Mouse (Mus musculus): ENCODE data around the gene Atp2a3. TPM values are rescaled to one million over a fixed set of nuclear protein-coding genes. Genes with fewer than 3 reads are reported as not detected.
A peak's percentile ranks its signal among the peaks of the same experiment; 100 is the strongest.

Atp2a3 gene
- polyA plus RNA-seq (2015; fragmentation: Nextera tagmentation; extraction: Ambion mirVana): 1.6 and 2.5 TPM in 2 replicates

- Histone ChIP-seq H3K4me1 (replicated peaks) (peaks cover 9% of the 10 kb centered on the region), H3K36me3 (no peaks in the 10 kb centered on the region), H3K9me3 (no peaks in the 10 kb centered on the region), H3K27ac (replicated peaks) (no peak within 1 kb of the TSS), H3K9ac (no peak within 1 kb of the TSS), H3K27me3 (peaks cover 40% of the 10 kb centered on the region), H3K4me2 (peak within 1 kb of the TSS; percentile 45), H3K4me3 (peak within 1 kb of the TSS; percentile 24)
- 4% methylated on average over 69 of the region's 70 CpGs for WGBS
- ATAC-seq (ENCODE audit: low FRiP score, low read depth): no peak; the same call in 1 of the 2 replicates
Measured at GRCm38 (mm10) chr11:72961072-72961980, at the start of gene Atp2a3. TSS of gene Atp2a3 (plus strand) at chr11:72961169.

- Histone ChIP-seq H3K27me3 (no peaks in the 10 kb centered on the region), H3K4me3 (no peak overlapping the region), H3K27ac (replicated peaks) (no peak overlapping the region), H3K36me3 (peaks cover 84% of the 10 kb centered on the region), H3K4me1 (replicated peaks) (no peaks in the 10 kb centered on the region), H3K9me3 (no peaks in the 10 kb centered on the region), H3K9ac (no peak overlapping the region), H3K4me2 (no peak overlapping the region)
- 90% methylated on average over 7 of the region's 7 CpGs for WGBS
- ATAC-seq (ENCODE audit: low FRiP score, low read depth): no peak
Measured at GRCm38 (mm10) chr11:72917299-72917996, 43.5 kb upstream of the Atp2a3 start.

GRCm38 (mm10) chr11:72923116-72923515 is 37.9 kb upstream of the Atp2a3 start:
- Histone ChIP-seq H3K9ac (no peak overlapping the region), H3K36me3 (peaks cover 59% of the 10 kb centered on the region), H3K27me3 (no peaks in the 10 kb centered on the region), H3K27ac (replicated peaks) (no peak overlapping the region), H3K4me2 (no peak overlapping the region), H3K9me3 (no peaks in the 10 kb centered on the region), H3K4me3 (no peak overlapping the region), H3K4me1 (replicated peaks) (no peaks in the 10 kb centered on the region)
- WGBS: 83% methylated on average over 4 of the region's 4 CpGs
- no peak for ATAC-seq (ENCODE audit: low FRiP score, low read depth)

GRCm38 (mm10) chr11:72924458-72924857 is 36.5 kb upstream of the Atp2a3 start:
- Histone ChIP-seq H3K27me3 (no peaks in the 10 kb centered on the region), H3K9me3 (no peaks in the 10 kb centered on the region), H3K4me3 (no peak overlapping the region), H3K36me3 (peaks cover 45% of the 10 kb centered on the region), H3K4me2 (no peak overlapping the region), H3K4me1 (replicated peaks) (no peaks in the 10 kb centered on the region), H3K9ac (no peak overlapping the region), H3K27ac (replicated peaks) (no peak overlapping the region)
- no peak for ATAC-seq (ENCODE audit: low FRiP score, low read depth)
- WGBS: 89% methylated on average over 1 of the region's 1 CpGs

GRCm38 (mm10) chr11:72925067-72925466 is 35.9 kb upstream of the Atp2a3 start:
- H3K27ac ChIP-seq (replicated peaks): no peak overlapping the region
- peaks cover 41% of the 10 kb centered on the region for H3K36me3 ChIP-seq
- no peaks in the 10 kb centered on the region for H3K9me3 ChIP-seq
- ATAC-seq (ENCODE audit: low FRiP score, low read depth): no peak
- H3K27me3 ChIP-seq: no peaks in the 10 kb centered on the region
- H3K4me3 ChIP-seq: no peak overlapping the region
- no peak overlapping the region for H3K9ac ChIP-seq
- 33% methylated on average over 2 of the region's 2 CpGs for WGBS
- H3K4me1 ChIP-seq (replicated peaks): no peaks in the 10 kb centered on the region
- H3K4me2 ChIP-seq: no peak overlapping the region

GRCm38 (mm10) chr11:72926226-72926890 is 34.6 kb upstream of the Atp2a3 start:
- 52% methylated on average over 13 of the region's 13 CpGs for WGBS
- no peaks in the 10 kb centered on the region for H3K4me1 ChIP-seq (replicated peaks)

GRCm38 (mm10) chr11:72928516-72928915 is 32.5 kb upstream of the Atp2a3 start:
- Histone ChIP-seq H3K4me3 (no peak overlapping the region), H3K4me2 (no peak overlapping the region), H3K27me3 (no peaks in the 10 kb centered on the region), H3K9me3 (no peaks in the 10 kb centered on the region), H3K36me3 (peaks cover 22% of the 10 kb centered on the region; the same call in 1 of the 2 replicates), H3K27ac (replicated peaks) (no peak overlapping the region), H3K4me1 (replicated peaks) (no peaks in the 10 kb centered on the region), H3K9ac (no peak overlapping the region)
- 42% methylated on average over 2 of the region's 2 CpGs for WGBS
- no peak for ATAC-seq (ENCODE audit: low FRiP score, low read depth)

More at GRCm38 (mm10) chr11:72926226-72926890, 34.6 kb upstream of the Atp2a3 start:
- peaks cover 30% of the 10 kb centered on the region for H3K36me3 ChIP-seq
- ATAC-seq (ENCODE audit: low FRiP score, low read depth): 0 out of 2 replicates have a peak, but pooled peaks have one; percentile 15
- no peak overlapping the region for H3K27ac ChIP-seq (replicated peaks)
- H3K9me3 ChIP-seq: no peaks in the 10 kb centered on the region
- no peak overlapping the region for H3K4me3 ChIP-seq
- H3K4me2 ChIP-seq: no peak overlapping the region
- no peak overlapping the region for H3K9ac ChIP-seq
- H3K27me3 ChIP-seq: no peaks in the 10 kb centered on the region

GRCm38 (mm10) chr11:72940208-72941143 is 20.5 kb upstream of the Atp2a3 start:
- peak overlapping the region; percentile 17 for H3K4me3 ChIP-seq
- WGBS: 35% methylated on average over 20 of the region's 20 CpGs
- no peaks in the 10 kb centered on the region for H3K27me3 ChIP-seq
- ATAC-seq (ENCODE audit: low FRiP score, low read depth): no peak
- H3K36me3 ChIP-seq: no peaks in the 10 kb centered on the region
- H3K9ac ChIP-seq: no peak overlapping the region
- no peaks in the 10 kb centered on the region for H3K9me3 ChIP-seq
- no peaks in the 10 kb centered on the region; the same call in 1 of the 2 replicates for H3K4me1 ChIP-seq (replicated peaks)
- H3K4me2 ChIP-seq: peak overlapping the region; percentile 28
- H3K27ac ChIP-seq (replicated peaks): no peak overlapping the region

- no peak overlapping the region for H3K27ac ChIP-seq (replicated peaks)
- H3K4me3 ChIP-seq: no peak overlapping the region
- no peak overlapping the region for H3K9ac ChIP-seq
- WGBS: 62% methylated on average over 7 of the region's 7 CpGs
- H3K9me3 ChIP-seq: no peaks in the 10 kb centered on the region
- ATAC-seq (ENCODE audit: low FRiP score, low read depth): peak; percentile 6; the same call in 1 of the 2 replicates
- no peaks in the 10 kb centered on the region for H3K36me3 ChIP-seq
- no peak overlapping the region for H3K4me2 ChIP-seq
- H3K27me3 ChIP-seq: no peaks in the 10 kb centered on the region
- no peaks in the 10 kb centered on the region; the same call in 1 of the 2 replicates for H3K4me1 ChIP-seq (replicated peaks)
Measured at GRCm38 (mm10) chr11:72944996-72945793, 15.8 kb upstream of the Atp2a3 start.

- Histone ChIP-seq H3K9ac (no peak overlapping the region), H3K36me3 (no peaks in the 10 kb centered on the region), H3K4me3 (no peak overlapping the region), H3K9me3 (no peaks in the 10 kb centered on the region), H3K4me1 (replicated peaks) (no peaks in the 10 kb centered on the region), H3K4me2 (no peak overlapping the region), H3K27me3 (no peaks in the 10 kb centered on the region), H3K27ac (replicated peaks) (no peak overlapping the region)
- 62% methylated on average over 6 of the region's 6 CpGs for WGBS
- ATAC-seq (ENCODE audit: low FRiP score, low read depth): no peak
Measured at GRCm38 (mm10) chr11:72945875-72946559, 15.0 kb upstream of the Atp2a3 start.
